Mouse (Mus musculus) liver, embryonic 16.5 days (tissue): ENCODE results near the gene Tldc1. TPM values are rescaled to one million over a fixed set of nuclear protein-coding genes. Genes with fewer than 3 reads are reported as not detected.
A peak's percentile ranks its signal among the peaks of the same experiment; 100 is the strongest.

Source experiments
- ATAC-seq: fragments of 200-750 bp; cut with Nextera tagmentation; 2 replicates; pipeline ENCODE4 v1.8.0; 2017; ENCODE audit warnings: low read depth, mild to moderate bottlenecking, moderate number of reproducible peaks, moderate library complexity
- H3K27ac ChIP-seq: fragments of 300-500 bp; sonication (generic); 2 replicates; pipeline ENCODE4 v1.5.1; 2014; ENCODE audit warnings: mild to moderate bottlenecking, low read length
- H3K27me3 ChIP-seq: fragments of 300-500 bp; sonication (generic); 2 replicates; pipeline ENCODE4 v1.6.1; 2014; ENCODE audit warnings: low read depth, low read length, mixed read lengths; ENCODE audit not compliant: control insufficient read depth, insufficient read depth
- H3K36me3 ChIP-seq: fragments of 300-500 bp; sonication (generic); 2 replicates; pipeline ENCODE4 v1.6.1; 2014; ENCODE audit warnings: mild to moderate bottlenecking; ENCODE audit not compliant: control insufficient read depth, insufficient read depth
- H3K4me1 ChIP-seq: fragments of 300-500 bp; sonication (generic); 2 replicates; pipeline ENCODE4 v1.6.1; 2014; ENCODE audit warnings: low read depth, low read length, mixed read lengths; ENCODE audit not compliant: control insufficient read depth
- H3K4me2 ChIP-seq: fragments of 300-500 bp; sonication (generic); 2 replicates; pipeline ENCODE4 v1.6.1; 2014; ENCODE audit warnings: low read depth, low read length, mixed read lengths
- H3K4me3 ChIP-seq: fragments of 300-500 bp; sonication (generic); 2 replicates; pipeline ENCODE4 v1.5.1; 2014; ENCODE audit warnings: low read depth, mild to moderate bottlenecking, low read length
- H3K9ac ChIP-seq: fragments of 300-500 bp; sonication (generic); 2 replicates; pipeline ENCODE4 v1.6.1; 2014; ENCODE audit warnings: low read depth, low read length
- H3K9me3 ChIP-seq: fragments of 300-500 bp; sonication (generic); replicated peaks from 2 replicates; pipeline ENCODE4 v1.6.1; 2016; ENCODE audit warnings: low read length; ENCODE audit not compliant: control insufficient read depth
- WGBS: fragments of 180-500 bp; shearing (Covaris S2); extraction: QIAGEN DNeasy Blood & Tissue Kit; methylation state at CpG from one replicate; pipeline ENCODE4 v1.1.7; 2014; ENCODE audit not compliant: insufficient replicate concordance; 5-methylcytosine and 5-hydroxymethylcytosine counted together
- polyA plus RNA-seq: library from polyadenylated mRNA; unstranded; fragments of >200 nt; fragmentation: Nextera tagmentation; extraction: Ambion mirVana; gene quantifications from 2 replicates; pipeline ENCODE4 v1.2.1, GENCODE M21; 2015

Tldc1 gene
- polyA plus RNA-seq, 1 experiment from 2014 or later: 4.7 TPM

DNA sequence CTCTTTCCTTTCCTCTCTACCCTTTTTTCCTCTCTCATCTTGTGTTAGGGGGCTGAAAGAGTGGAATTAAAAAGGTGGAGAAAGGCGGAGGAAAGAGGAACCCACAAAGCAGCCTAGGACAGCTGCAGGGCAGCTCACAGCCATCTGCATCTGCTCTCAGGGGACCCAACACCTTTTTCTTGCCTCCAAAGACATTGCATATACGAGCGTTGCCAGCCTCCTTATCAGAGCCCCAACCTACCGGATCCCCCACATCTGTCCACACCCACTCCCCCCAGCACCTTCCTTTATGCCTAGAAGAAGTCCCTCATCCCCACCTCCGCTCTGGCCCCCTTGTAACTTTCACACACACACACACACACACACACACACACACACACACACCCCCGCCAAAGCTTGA lies 5.4 kb upstream of the Tldc1 start:
- Histone ChIP-seq H3K27me3 (no peaks in the 10 kb centered on the region), H3K4me3 (no peak overlapping the region), H3K9me3 (no peaks in the 10 kb centered on the region), H3K36me3 (no peaks in the 10 kb centered on the region), H3K4me1 (peaks cover 9% of the 10 kb centered on the region), H3K27ac (peak overlapping the region; percentile 21; the same call in 1 of the 2 replicates), H3K9ac (no peak overlapping the region), H3K4me2 (no peak overlapping the region)
- ATAC-seq: no peak
- 36% methylated on average over 6 of the region's 6 CpGs for WGBS

DNA sequence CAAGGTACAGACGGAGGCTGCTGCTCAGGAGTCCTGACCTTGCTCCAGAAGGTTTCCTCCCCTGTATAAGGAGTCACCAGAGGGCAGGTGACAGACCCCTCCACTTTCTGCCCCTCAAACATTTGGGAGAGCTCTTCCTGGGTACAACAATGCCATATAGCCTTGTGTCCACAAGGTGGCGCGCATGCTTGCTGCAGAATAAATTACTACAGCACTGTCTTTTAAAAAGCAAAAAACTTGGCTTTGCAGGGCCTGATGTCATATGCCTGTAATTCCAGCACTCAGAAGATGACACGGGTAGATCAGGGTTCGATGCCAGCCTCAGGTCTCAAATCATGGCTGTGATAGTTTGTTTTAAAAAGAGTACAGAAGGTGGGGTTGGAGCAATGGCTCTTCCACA lies 4.5 kb upstream of the Tldc1 start:
- no peak overlapping the region for H3K4me2 ChIP-seq
- H3K36me3 ChIP-seq: no peaks in the 10 kb centered on the region
- H3K9ac ChIP-seq: no peak overlapping the region
- no peak for ATAC-seq
- H3K27ac ChIP-seq: no peak overlapping the region
- no peak overlapping the region for H3K4me3 ChIP-seq
- peaks cover 14% of the 10 kb centered on the region for H3K4me1 ChIP-seq
- H3K27me3 ChIP-seq: no peaks in the 10 kb centered on the region
- H3K9me3 ChIP-seq: no peaks in the 10 kb centered on the region
- 4% methylated on average over 5 of the region's 5 CpGs for WGBS

DNA sequence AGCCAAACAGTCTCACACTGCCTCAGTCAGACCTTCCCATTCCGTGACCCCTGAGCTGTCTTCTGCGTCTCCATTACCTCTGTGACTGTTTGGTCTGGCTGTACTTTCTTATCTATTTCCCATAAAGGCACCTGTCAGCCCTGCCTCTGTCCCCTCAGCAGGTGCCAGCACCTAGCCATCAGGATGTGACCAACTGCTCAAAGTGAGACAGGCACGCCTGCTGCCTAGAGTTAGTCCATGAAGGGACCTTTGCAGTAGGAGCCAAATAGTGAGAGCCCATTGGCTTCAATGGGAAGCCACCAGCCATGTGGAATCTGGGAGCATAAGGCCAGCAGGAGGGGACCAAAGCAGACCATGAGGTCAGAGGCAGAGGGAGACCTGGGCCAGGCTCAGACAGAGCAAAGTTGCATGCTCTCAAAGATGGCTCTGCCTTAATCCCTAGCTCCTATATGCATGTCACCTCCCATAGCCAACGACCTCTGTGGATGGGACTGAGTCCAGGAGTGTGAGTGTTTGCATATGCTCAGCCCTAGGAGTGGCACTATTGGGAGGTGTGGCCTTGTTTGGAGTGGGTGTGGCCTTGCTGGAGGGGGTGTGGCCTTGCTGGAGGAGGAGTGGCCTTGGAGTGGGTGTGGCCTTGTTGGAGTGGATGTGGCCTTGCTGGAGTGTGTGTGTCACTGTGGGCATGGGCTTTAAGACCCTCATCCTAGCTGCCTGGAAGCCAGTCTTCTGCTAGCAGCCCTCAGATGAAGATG lies 3.0 kb upstream of the Tldc1 start:
- Histone ChIP-seq H3K9ac (no peak overlapping the region), H3K27me3 (no peaks in the 10 kb centered on the region), H3K27ac (no peak overlapping the region), H3K4me1 (peaks cover 19% of the 10 kb centered on the region), H3K4me3 (no peak overlapping the region), H3K36me3 (no peaks in the 10 kb centered on the region), H3K4me2 (no peak overlapping the region), H3K9me3 (no peaks in the 10 kb centered on the region)
- WGBS: 49% methylated on average over 4 of the region's 4 CpGs
- ATAC-seq: no peak

DNA sequence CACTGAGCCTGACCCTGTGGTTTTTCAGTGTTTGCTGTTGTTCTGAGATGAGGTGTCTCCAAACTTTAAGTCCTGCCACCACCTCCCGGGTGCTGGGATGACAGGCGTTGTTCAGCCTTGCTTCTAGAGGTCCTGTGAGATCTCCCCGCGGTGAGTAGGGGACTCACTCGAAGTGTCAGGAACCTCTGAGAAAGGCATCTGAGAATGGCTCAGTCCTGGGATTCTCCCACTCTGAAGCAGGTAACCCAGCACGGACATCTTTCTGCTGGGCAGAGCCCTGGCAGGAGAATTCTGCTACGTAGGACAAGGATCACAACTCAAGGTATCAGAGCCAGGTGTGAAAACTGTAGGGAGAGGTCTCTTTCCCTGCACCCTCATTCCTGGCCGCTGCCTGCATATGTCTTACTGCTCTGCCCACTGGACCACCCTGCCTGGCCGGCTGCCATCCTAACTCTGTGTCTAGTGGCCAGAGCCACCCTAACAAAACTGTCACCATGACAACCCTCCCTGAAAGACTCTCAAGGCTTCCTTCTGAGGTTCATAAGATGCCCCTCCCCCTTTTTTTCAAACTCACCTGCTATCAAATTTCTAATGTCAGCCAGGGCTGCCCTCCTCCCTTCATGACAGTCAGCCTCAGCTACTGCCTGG lies 2.3 kb upstream of the Tldc1 start:
- WGBS: 64% methylated on average over 9 of the region's 9 CpGs
- H3K27ac ChIP-seq: no peak overlapping the region
- H3K9ac ChIP-seq: no peak overlapping the region
- no peak overlapping the region for H3K4me3 ChIP-seq
- H3K4me1 ChIP-seq: peaks cover 19% of the 10 kb centered on the region
- no peaks in the 10 kb centered on the region for H3K9me3 ChIP-seq
- no peak overlapping the region for H3K4me2 ChIP-seq
- H3K36me3 ChIP-seq: no peaks in the 10 kb centered on the region
- no peaks in the 10 kb centered on the region for H3K27me3 ChIP-seq
- no peak for ATAC-seq

DNA sequence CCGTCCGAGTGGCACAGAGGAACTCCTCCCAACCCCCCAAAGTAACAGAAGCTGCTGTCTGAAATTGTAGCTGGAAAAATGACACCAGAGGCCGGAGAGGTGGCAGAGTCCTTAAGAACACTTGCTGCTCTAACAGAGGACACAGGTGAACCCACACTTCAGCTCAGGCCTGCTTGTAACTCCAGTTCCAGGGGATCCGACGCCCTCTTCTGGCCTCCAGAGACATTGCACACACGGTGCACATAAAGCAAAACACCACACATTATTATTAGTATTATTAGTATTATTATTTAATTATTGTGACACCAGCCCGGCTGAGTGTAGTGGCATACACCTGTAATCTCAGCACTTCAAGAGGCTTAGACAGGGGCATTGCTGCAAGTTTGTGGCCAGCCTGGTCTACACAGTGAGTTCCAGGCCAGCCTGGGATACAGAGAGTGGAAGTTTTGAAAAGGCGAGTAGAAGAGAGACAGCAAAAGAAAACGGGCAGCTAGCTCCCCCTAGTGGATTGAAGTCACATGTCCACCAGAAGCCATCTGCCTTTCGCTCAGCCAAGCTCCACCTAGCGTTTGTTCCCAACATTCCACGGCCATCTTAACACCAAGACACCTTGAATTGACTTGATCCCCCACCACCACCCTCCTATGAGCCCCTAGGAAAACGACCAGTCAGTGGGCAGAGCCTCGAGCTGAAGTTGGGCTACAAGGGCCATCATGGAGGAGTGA lies 959 bp upstream of the Tldc1 start:
- Histone ChIP-seq H3K9me3 (no peaks in the 10 kb centered on the region), H3K4me3 (no peak overlapping the region), H3K36me3 (no peaks in the 10 kb centered on the region), H3K9ac (no peak overlapping the region), H3K27ac (peak overlapping the region; percentile 53; the same call in 1 of the 2 replicates), H3K27me3 (no peaks in the 10 kb centered on the region), H3K4me1 (peaks cover 16% of the 10 kb centered on the region), H3K4me2 (peak overlapping the region; percentile 96)
- 20% methylated on average over 14 of the region's 14 CpGs for WGBS
- no peak for ATAC-seq

DNA sequence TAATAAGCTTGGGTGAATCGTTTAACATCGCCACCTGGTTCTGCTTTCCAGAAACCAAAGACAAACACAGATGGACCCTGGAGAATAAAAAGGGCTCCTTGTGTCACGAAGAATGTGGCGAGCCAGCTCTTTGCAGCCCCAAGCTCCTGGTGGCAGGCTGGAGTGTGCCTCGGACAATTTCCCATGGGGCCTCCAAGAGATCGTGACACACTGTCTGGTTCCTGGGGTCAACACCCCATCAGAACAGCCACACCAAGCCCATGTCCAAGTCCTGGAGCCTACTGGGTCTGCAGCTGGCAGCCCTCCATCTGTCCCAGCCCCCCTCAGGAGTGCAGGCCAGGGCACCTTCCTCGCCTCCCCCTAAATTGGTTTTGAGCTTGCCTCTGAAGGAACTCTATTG lies 451 bp downstream of the Tldc1 start:
- H3K9ac ChIP-seq: peak overlapping the region; percentile 78
- peak overlapping the region; percentile 70 for H3K4me3 ChIP-seq
- ATAC-seq: peak; percentile 2
- H3K9me3 ChIP-seq: no peaks in the 10 kb centered on the region
- peak overlapping the region; percentile 52; the same call in 1 of the 2 replicates for H3K27ac ChIP-seq
- WGBS: 20% methylated on average over 7 of the region's 7 CpGs
- no peaks in the 10 kb centered on the region for H3K27me3 ChIP-seq
- peaks cover 16% of the 10 kb centered on the region for H3K4me1 ChIP-seq
- H3K36me3 ChIP-seq: no peaks in the 10 kb centered on the region
- H3K4me2 ChIP-seq: peak overlapping the region; percentile 96

DNA sequence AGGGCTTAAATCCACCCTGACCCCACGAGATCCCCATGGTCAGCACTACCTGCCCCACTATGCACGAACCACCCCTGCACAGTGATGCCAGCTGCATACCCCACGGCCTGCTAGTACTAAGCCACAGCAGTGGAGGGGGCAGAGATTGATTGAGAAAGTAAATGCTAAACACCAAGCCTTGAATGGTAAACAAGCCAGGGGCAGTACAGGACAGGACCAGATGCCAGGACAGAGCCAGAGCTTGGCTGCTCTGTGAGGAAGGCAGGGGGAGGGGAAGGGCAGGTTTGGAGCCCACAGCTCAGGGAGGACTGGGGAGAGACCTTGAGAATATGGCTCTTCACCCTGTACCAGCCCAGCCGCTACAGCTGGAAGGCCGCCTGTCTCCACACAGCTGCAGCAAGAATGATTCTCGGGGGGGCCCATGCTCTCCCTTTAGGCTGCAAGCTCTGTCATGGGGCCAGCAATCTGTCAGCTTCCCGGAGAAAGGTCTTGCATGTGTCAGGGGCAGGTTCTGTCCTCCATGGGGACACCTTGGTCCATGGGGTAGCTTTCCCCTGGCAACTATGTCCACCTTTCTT lies 1.5 kb downstream of the Tldc1 start:
- WGBS: 66% methylated on average over 7 of the region's 7 CpGs

DNA sequence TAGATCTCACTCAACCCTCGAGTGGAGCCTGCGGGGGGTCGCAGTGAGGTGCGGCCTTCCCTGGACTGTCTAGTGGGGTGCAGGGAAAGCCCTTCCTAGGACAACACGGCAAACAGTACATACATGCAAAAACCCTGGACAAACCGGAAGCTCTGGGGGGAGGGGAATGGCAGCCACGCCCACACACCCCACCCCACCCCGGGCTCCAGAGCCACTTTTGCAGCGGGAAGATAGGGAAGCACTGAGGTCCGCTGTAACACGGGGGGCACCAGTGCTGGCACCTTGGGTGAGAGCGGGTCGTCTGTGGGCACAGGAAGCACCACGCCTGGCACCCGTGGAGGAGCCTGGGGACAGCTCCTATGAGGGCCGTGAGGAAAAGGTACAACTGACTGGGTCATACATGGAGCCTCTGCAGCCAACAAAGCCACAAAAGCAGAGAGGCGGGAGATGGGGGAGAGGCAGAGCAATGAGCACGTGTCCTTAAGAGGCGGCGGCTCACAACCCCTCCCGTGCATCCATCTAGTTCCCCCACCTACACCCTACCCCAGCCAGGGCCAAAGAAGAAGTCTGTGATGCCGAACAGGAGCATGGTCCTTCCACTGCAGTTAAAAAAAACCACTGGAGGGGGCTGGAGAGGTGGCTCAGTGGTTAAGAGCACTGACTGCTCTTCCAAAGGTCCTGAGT lies 12.3 kb downstream of the Tldc1 start:
- Histone ChIP-seq H3K9me3 (no peaks in the 10 kb centered on the region), H3K4me2 (peak overlapping the region; percentile 17; the same call in 1 of the 2 replicates), H3K9ac (no peak overlapping the region), H3K27me3 (no peaks in the 10 kb centered on the region), H3K27ac (no peak overlapping the region), H3K4me3 (no peak overlapping the region), H3K4me1 (peaks cover 6% of the 10 kb centered on the region), H3K36me3 (no peaks in the 10 kb centered on the region; the same call in 1 of the 2 replicates)
- ATAC-seq: peak; percentile 47; the same call in 1 of the 2 replicates
- WGBS: 41% methylated on average over 22 of the region's 22 CpGs

More for the DNA sequence above, 1.5 kb downstream of the Tldc1 start:
- H3K9ac ChIP-seq: no peak overlapping the region
- no peaks in the 10 kb centered on the region for H3K36me3 ChIP-seq
- no peaks in the 10 kb centered on the region for H3K27me3 ChIP-seq
- H3K4me2 ChIP-seq: no peak overlapping the region
- no peak overlapping the region for H3K27ac ChIP-seq
- no peaks in the 10 kb centered on the region for H3K9me3 ChIP-seq
- H3K4me1 ChIP-seq: peaks cover 16% of the 10 kb centered on the region
- no peak overlapping the region for H3K4me3 ChIP-seq
- ATAC-seq: no peak
